Mouse (Mus musculus) adrenal gland, postnatal 10 days (tissue): ENCODE data around the gene Pgpep1l. TPM values are rescaled to one million over a fixed set of nuclear protein-coding genes. Genes with fewer than 3 reads are reported as not detected.

Experiments
- DNase-seq: peaks from one replicate; pipeline ENCODE4 v3.0.0; 2021; ENCODE audit warnings: mixed read lengths
- total RNA-seq, 2 experiments: library from RNA; stranded (reverse); gene quantifications; 2 replicates each; pipeline ENCODE4 v1.2.3; 2021

Pgpep1l gene
- total RNA-seq, 2 experiments from 2014 or later, result 0.48 to 1.2 TPM

DNA sequence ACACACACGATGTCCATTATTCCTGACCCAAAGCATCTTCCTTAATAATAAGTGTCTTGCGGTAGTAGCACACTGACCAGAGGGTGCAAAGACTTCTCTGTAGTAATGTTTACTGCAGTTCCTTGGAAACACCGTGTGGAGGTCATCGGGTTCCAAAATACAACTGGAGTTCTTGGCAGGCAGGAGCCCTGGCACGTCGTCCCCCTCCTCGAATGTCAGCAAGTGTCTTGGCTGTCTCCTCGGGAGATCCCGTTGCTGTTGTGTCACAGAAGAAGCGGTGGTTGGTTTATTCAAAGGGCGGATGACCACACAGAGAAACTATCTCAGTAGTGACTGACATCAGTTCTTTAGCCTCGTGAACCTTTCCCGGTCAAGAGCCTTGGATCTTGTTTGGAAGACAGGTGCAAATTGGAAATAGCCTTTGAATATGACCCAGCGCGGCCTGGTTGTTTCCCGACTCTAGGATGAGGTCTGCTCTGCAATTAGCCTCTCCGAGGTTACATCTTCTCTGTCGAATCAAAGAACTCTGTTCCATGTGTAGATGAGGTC is 48.4 kb downstream of the Pgpep1l start:
- no peak for DNase-seq

GRCm38 (mm10) chr7:68213842-68214241 is 50.2 kb downstream of the Pgpep1l start:
- no peak for DNase-seq

DNA sequence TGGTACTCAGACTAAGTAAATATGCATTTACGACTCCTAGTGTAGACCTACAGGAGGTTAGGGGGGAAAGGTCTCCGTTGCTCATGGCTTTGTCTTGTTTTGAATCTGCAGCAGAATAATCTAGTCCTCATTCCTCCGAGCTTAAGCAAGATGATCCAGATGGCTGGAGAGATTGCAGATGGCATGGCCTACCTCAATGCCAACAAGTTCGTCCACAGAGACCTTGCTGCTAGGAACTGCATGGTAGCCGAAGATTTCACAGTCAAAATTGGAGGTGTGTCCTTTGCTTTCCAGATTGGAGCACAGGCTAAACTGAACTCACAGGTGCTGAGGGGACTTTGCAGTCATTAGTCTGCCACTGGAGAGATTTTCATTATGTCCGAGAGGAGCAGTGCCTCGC is 52.1 kb downstream of the Pgpep1l start:
- no peak for DNase-seq

GRCm38 (mm10) chr7:68210417-68210816 is 53.6 kb downstream of the Pgpep1l start:
- no peak for DNase-seq

DNA sequence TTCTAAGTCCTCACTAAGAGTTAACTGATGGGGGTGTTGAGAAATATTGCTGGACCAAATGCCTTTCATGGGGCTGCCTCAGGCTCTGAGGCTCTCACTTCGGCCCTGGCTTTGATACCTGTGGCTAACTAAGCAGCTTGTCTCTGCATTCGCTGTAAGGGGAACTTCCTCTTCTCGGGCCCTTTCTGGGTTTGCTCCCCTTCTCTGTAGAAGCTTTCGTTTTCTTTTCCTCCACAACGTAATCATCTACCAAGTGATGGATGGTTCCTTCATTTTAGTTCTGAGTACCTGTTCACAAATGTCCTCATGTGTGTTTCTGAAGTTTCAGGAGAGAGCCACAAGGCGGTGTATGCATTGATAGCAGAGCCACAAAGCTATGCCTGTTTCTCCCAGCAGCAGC is 55.0 kb downstream of the Pgpep1l start:
- DNase-seq, result no peak

- no peak for DNase-seq
Observed at GRCm38 (mm10) chr7:68205776-68206427, 58.1 kb downstream of the Pgpep1l start.

GRCm38 (mm10) chr7:68199609-68200008 is 64.4 kb downstream of the Pgpep1l start:
- no peak for DNase-seq

GRCm38 (mm10) chr7:68193958-68194695 is 69.9 kb downstream of the Pgpep1l start:
- DNase-seq, result no peak

- no peak for DNase-seq
Observed at GRCm38 (mm10) chr7:68189691-68190456, 74.2 kb downstream of the Pgpep1l start.

DNA sequence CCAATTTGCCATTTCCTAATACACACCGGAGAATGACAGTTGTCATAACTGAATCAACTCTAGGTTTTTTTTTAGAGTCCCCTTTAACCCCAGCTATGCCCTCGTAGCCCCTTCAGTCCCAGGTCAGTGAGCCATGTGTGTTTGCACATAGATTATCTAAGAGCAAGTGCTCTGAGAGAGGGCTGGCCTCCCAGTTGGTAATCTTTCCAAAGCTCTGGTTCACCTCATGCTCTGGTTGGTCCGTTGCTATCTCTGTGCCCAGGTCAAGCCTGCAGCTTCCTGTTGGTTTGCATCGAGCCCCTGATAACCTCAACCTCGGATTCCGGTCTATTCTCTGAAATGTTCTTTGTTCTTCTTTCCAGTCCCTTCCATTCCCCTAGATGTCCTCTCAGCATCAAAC is 74.8 kb downstream of the Pgpep1l start:
- no peak for DNase-seq

Other genes with a start within 250 kb of the Pgpep1l start
- 1 to 10 TPM; 1.9 to 2.0 TPM for gene Fam169b, start 9.6 kb upstream of the Pgpep1l start, total RNA-seq